Mouse (Mus musculus) lung, postnatal 0 days (tissue): Measurements from ENCODE around the gene Catsper4.

ENCODE experiments used
- CTCF ChIP-seq: IDR thresholded peaks from 2 replicates; pipeline ENCODE4 v1.5.1; 2016; ENCODE audit warnings: antibody characterized with exemption, mild to moderate bottlenecking
- EP300 ChIP-seq: IDR thresholded peaks from 2 replicates; pipeline ENCODE4 v1.6.1; 2016; ENCODE audit warnings: antibody characterized with exemption, mild to moderate bottlenecking, control low read depth

- no peak for TF ChIP-seq EP300
- no peak for TF ChIP-seq CTCF
Measured at GRCm38 (mm10) chr4:134238279-134238651, 11.1 kb upstream of the Catsper4 start, which contains the start of gene Cnksr1.
